Mouse (Mus musculus): Measurements from ENCODE around the gene Cnot9.
A peak's percentile ranks its signal among the peaks of the same experiment; 100 is the strongest.
"Not testable (repeated sequence)": the region's sequence is repeated elsewhere in the genome, so short reads cannot be mapped to it uniquely, and the experiment has no call there.

Cnot9 gene

GRCm38 (mm10) chr1:74505721-74506464, at the start of gene Cnot9:
TSS of gene Cnot9 (plus strand) at chr1:74506058.
- DNase-seq: peak; percentile 100

DNA sequence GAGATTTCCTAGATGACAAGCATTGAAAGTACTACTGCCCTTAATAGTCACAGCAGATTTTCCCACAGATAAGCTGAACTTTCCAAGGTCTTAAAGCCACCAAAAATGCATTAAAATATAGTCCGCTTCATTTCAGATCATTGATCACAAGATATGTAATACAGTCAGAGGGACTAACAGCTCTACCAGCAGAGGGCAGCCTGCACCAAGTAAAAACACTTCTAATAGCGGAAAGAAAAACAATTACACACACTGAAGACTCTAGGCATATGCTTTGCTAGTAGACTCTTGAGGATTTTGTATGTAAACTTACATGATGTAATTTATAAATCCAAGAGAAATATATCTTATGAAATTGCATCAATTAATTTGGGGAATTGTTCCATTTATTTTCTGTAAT, 45.6 kb upstream of the Cnot9 start:
- peak; percentile 54 for DNase-seq

DNA sequence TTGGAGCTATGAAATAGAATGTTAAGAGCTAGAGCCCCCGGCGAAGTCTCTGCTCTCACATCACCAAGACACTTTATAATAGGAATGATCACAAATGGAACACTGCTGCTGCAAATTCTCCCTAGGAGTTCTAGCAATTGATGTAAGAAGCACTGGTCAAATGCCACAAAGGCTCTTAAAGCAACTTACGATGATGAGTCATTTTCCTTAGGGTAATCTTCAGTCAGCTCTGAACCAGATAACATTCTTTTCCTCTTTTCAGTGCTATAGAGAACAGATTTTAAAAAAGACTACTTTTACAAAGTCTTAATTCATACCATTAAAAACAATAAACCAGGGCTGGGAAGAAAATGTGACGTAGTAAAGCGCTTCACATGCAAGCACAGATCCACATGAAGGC, 20.1 kb upstream of the Cnot9 start:
- no peak for DNase-seq

DNA sequence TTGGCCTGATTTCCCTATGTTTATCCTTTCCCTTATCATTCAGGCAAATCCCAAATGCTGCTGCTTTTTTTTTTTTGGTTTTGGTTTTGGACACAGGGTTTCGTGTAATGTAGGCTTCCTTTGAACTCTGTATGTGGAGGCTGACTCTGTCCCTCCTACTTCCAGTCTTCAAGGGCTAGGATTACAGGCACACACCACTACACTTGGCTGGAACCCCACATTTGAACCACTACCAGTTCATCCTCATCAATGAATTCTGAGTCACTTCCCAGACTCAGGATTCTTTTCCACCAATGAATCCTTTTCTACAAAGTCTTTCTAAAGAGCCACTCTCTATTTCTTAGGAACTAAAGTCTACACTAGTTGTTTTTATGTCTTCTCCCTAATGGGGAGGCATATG, 4.8 kb upstream of the Cnot9 start:
- no peak for DNase-seq

- no peak for DNase-seq
Observed at GRCm38 (mm10) chr1:74505393-74505720, 501 bp upstream of the Cnot9 start.

- DNase-seq: peak; percentile 66
Observed at GRCm38 (mm10) chr1:74506471-74506881, 618 bp downstream of the Cnot9 start.

GRCm38 (mm10) chr1:74507780-74508179, 1.9 kb downstream of the Cnot9 start:
- DNase-seq: no peak

DNA sequence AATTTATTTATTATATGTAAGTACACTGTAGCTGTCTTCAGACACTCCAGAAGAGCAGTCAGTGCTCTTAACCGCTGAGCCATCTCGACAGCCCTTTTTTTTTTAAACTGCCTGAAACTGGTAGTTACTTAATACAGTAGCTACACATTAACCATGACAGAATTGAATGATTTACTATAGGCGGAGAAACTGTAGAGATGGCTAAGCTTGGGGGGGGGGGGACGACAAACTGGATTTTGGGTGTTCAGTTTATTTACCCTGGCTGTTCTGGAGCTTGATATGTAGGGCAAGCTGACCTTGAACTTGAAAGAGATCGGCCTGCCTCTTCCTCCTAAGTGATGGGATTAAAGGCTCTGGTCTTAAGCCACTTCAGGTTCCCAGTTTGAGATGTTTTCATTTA, 5.4 kb downstream of the Cnot9 start:
- no peak for DNase-seq

DNA sequence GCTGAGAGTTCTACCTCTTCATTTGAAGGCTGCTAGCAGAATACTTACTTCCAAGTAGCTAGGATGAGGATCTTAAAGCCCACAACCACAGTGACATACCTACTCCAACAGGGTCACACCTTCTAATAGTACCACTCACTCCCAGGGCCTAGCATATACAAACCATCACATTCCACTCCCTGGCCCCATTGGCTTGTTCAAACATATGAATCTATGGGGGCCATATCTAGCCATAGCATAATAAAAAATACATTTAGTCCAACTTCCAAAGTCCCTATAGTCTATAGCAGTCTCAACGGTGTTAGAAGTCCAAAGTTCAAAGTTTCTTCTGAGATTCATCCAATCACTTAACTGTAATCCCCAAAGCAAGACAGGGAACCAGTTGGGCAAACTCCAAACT, 7.1 kb downstream of the Cnot9 start:
- DNase-seq: not testable (repeated sequence)

DNA sequence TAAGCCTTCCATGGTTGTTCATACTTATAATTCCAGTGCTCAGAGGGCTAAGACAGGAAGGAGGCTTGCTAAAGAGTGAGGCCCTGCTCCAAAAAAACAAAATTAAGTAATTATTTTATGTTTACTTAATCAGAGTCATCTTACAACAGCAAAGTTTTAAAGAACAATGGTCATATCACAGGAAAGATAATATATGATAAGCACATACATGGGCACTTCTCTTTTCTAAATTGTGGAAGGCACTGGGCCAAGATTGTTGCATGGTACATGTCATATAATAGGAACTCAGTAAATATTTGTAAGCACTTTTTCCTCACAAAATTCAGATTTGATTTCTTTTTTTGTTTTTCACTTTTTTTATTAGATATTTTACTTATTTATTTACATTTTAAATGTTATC, 14.0 kb downstream of the Cnot9 start:
- DNase-seq: no peak

- DNase-seq: no peak
Observed at GRCm38 (mm10) chr1:74524746-74525145, 18.9 kb downstream of the Cnot9 start.

DNA sequence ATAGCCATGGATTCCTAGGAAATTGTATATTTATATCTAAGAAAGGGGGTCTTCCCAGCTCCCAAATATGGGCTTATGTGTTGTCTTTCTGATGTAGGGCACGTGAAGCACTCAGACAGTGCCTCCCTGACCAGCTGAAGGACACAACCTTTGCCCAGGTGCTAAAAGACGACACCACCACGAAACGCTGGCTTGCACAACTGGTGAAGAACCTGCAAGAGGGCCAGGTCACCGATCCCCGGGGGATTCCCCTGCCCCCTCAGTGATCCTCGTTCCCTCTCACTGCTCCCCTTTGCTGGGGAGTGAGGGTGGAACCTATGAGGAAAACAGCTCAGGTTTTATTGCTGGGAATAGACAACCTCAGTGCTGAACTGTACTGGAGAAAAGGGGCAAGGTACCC, 22.7 kb downstream of the Cnot9 start:
- no peak for DNase-seq

- no peak for DNase-seq
Observed at GRCm38 (mm10) chr1:74538650-74539049, 32.8 kb downstream of the Cnot9 start.

GRCm38 (mm10) chr1:74542451-74542961, 36.6 kb downstream of the Cnot9 start, which contains the start of gene Plcd4:
TSS of gene Plcd4 (plus strand) at chr1:74542888.
- DNase-seq: peak; percentile 3

DNA sequence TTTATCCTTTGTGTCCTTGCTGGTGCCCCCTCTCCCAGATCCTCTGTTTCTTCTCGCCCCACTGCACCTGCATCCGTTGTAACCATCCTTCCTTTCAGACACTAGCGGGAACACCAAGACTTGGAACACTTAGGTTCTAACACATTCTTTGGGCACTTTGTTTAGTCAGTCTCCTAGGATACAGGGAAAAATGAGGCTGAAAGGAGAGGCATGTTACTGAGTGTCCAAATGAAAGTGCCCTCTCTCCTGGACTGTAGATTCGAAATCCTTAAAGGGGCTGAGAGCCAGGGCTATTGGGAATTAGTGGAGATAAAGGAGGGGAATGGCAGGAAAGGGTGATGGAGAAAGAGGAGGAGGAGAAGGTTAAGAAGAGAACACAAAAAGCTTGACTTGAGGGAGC, 38.3 kb downstream of the Cnot9 start, which contains the start of gene Usp37:
Gene Usp37 (minus strand): TSS at position 101 of the 400 bp plus-strand sequence.
- no peak for DNase-seq

DNA sequence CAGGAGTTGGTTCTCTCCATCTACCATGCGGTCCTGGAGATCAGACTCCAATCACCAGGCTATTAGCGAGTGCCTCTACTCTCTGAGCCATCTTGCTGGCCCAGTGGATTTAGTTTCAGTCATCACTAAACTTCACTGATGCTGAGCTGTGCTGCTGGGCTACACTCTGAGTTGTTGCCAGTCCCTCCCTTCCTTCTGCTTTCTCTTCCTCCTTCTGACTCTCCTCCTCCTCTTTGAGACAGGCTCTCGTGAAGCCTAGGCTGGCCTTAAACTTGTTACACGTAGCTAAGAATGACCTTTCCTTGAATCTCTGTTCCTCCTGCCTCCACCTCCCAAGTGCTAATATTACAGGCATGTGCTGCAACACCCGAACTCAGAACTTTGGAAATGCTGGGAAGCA, 53.2 kb downstream of the Cnot9 start:
- no peak for DNase-seq

DNA sequence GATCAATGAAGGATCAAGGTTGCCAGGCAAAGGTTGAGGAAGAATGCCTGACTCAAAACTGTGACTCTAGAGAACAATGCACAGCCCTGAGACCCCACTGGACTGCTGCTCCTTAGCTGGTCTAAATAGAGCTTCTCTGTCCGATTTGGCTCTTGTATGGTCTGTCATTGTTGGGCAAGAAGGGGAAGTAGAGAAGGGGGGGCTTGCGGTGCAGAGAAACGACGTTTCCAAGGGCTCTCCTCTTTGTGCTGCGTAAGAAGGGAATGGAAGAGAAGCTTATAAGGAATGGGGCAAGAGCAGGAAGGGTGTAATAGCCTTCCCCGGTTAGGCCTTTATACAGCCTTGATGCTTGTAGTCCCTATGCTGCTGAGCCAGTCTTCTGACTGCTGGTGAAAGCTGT, 60.0 kb downstream of the Cnot9 start:
- no peak for DNase-seq

GRCm38 (mm10) chr1:74569739-74570719, 64.2 kb downstream of the Cnot9 start:
- no peak for DNase-seq

All from lung, postnatal 10 days (tissue).